Mouse (Mus musculus): ENCODE measurements around the gene Cul9. TPM values are rescaled to one million over a fixed set of nuclear protein-coding genes. Genes with fewer than 3 reads are reported as not detected.

Cul9 gene
- polyA plus RNA-seq, 1 experiment from 2014 or later, result 1.1 TPM

- DNase-seq (ENCODE audit: low spot score), result no peak
- Histone ChIP-seq H3K27me3 (replicated peaks; ENCODE audit: control insufficient read depth, insufficient read depth, low read length) (peaks cover 57% of the 10 kb centered on the region), H3K27ac (ENCODE audit: low read depth, low read length) (no peak overlapping the region), H3K4me1 (replicated peaks; ENCODE audit: control insufficient read depth, insufficient read depth, low read length) (peaks cover 3% of the 10 kb centered on the region; the same call in 1 of the 2 replicates), H3K4me3 (ENCODE audit: low read depth, low read length) (peak overlapping the region; percentile 27), H3K9ac (ENCODE audit: low read depth, low read length) (no peak overlapping the region), H3K9me3 (ENCODE audit: control insufficient read depth, low read length) (no peaks in the 10 kb centered on the region), H3K36me3 (ENCODE audit: control insufficient read depth, insufficient read depth, low read length) (no peaks in the 10 kb centered on the region), H3K4me2 (peak overlapping the region; percentile 65)
- WGBS, result under 1% methylated on average over 32 of the region's 32 CpGs
- ATAC-seq (replicated peaks; ENCODE audit: low FRiP score), result no peak
These were observed 85.5 kb downstream of the Cul9 start for GRCm38 (mm10) chr17:46460673-46461072.

DNA sequence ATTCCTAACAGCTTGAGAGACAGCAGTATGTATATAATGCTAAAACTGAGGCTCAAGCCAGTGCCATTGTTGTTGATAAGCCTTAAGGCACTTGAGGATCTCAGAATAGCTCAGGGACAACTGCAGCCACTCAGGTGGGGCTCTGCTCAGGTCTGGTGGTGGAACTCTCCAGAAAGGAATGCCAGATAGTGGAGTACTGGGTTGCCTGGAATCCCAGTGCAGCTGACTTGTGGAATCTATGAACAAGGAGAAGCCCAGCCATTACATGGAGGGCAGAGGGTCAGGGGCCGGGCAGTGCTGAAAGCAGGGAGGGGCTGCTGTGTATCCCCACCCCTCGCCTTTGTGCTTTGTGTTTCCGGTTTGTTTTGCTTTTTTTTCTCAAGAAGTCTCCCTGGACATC lies 87.7 kb downstream of the Cul9 start:
- Histone ChIP-seq H3K36me3 (ENCODE audit: control insufficient read depth, insufficient read depth, low read length) (no peaks in the 10 kb centered on the region), H3K27ac (ENCODE audit: low read depth, low read length) (no peak overlapping the region), H3K4me3 (ENCODE audit: low read depth, low read length) (no peak overlapping the region), H3K4me1 (replicated peaks; ENCODE audit: control insufficient read depth, insufficient read depth, low read length) (peaks cover 11% of the 10 kb centered on the region; the same call in 1 of the 2 replicates), H3K9ac (ENCODE audit: low read depth, low read length) (no peak overlapping the region), H3K4me2 (no peak overlapping the region), H3K9me3 (ENCODE audit: control insufficient read depth, low read length) (no peaks in the 10 kb centered on the region), H3K27me3 (replicated peaks; ENCODE audit: control insufficient read depth, insufficient read depth, low read length) (peaks cover 79% of the 10 kb centered on the region)
- DNase-seq (ENCODE audit: low spot score) (no peak), ATAC-seq (replicated peaks; ENCODE audit: low FRiP score) (no peak)
- 39% methylated on average over 3 of the region's 3 CpGs for WGBS

GRCm38 (mm10) chr17:46457791-46458190 lies 88.4 kb downstream of the Cul9 start:
- Histone ChIP-seq H3K4me1 (replicated peaks; ENCODE audit: control insufficient read depth, insufficient read depth, low read length) (peaks cover 15% of the 10 kb centered on the region; the same call in 1 of the 2 replicates), H3K27ac (ENCODE audit: low read depth, low read length) (no peak overlapping the region), H3K27me3 (replicated peaks; ENCODE audit: control insufficient read depth, insufficient read depth, low read length) (peaks cover 86% of the 10 kb centered on the region), H3K9me3 (ENCODE audit: control insufficient read depth, low read length) (no peaks in the 10 kb centered on the region), H3K9ac (ENCODE audit: low read depth, low read length) (no peak overlapping the region), H3K36me3 (ENCODE audit: control insufficient read depth, insufficient read depth, low read length) (no peaks in the 10 kb centered on the region), H3K4me3 (ENCODE audit: low read depth, low read length) (no peak overlapping the region), H3K4me2 (no peak overlapping the region)
- DNase-seq (ENCODE audit: low spot score) (no peak), ATAC-seq (replicated peaks; ENCODE audit: low FRiP score) (no peak; the same call in 1 of the 2 replicates)
- 6% methylated on average over 10 of the region's 10 CpGs for WGBS

GRCm38 (mm10) chr17:46455110-46455691 lies 91.0 kb downstream of the Cul9 start:
- H3K4me1 ChIP-seq (replicated peaks; ENCODE audit: control insufficient read depth, insufficient read depth, low read length), result peaks cover 13% of the 10 kb centered on the region; the same call in 1 of the 2 replicates
- ATAC-seq (replicated peaks; ENCODE audit: low FRiP score), result no peak
- 3% methylated on average over 33 of the region's 33 CpGs for WGBS
- H3K27me3 ChIP-seq (replicated peaks; ENCODE audit: control insufficient read depth, insufficient read depth, low read length), result peaks cover 84% of the 10 kb centered on the region
- H3K27ac ChIP-seq (ENCODE audit: low read depth, low read length), result no peak overlapping the region
- H3K4me2 ChIP-seq, result peak overlapping the region; percentile 70
- no peaks in the 10 kb centered on the region for H3K9me3 ChIP-seq (ENCODE audit: control insufficient read depth, low read length)
- no peak for DNase-seq (ENCODE audit: low spot score)
- no peak overlapping the region for H3K9ac ChIP-seq (ENCODE audit: low read depth, low read length)
- peak overlapping the region; percentile 37 for H3K4me3 ChIP-seq (ENCODE audit: low read depth, low read length)
- H3K36me3 ChIP-seq (ENCODE audit: control insufficient read depth, insufficient read depth, low read length), result no peaks in the 10 kb centered on the region

DNA sequence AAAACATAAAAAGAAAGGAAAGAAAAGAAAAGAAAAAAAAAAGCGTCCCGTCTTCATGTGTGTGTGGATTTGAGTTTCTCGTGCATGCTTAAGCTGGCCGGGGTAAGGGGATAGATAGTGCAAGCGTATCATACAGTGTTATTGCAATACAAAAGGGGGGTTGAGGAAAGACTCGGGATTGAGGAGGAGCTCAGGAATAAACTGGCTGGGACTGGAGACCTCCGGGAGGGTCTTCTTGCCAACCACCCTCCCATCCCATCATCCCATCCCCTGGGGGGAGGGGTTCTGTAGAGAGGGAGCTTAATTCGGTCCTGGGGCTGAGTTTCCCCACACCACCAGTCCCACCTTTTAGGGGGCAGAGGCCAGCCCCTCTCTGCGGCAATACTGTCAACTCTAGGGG lies 91.6 kb downstream of the Cul9 start:
- no peaks in the 10 kb centered on the region for H3K9me3 ChIP-seq (ENCODE audit: control insufficient read depth, low read length)
- no peak overlapping the region for H3K9ac ChIP-seq (ENCODE audit: low read depth, low read length)
- peak overlapping the region; percentile 70 for H3K4me2 ChIP-seq
- peaks cover 78% of the 10 kb centered on the region for H3K27me3 ChIP-seq (replicated peaks; ENCODE audit: control insufficient read depth, insufficient read depth, low read length)
- peak overlapping the region; percentile 37; the same call in 1 of the 2 replicates for H3K4me3 ChIP-seq (ENCODE audit: low read depth, low read length)
- no peaks in the 10 kb centered on the region for H3K36me3 ChIP-seq (ENCODE audit: control insufficient read depth, insufficient read depth, low read length)
- ATAC-seq (replicated peaks; ENCODE audit: low FRiP score), result no peak
- H3K27ac ChIP-seq (ENCODE audit: low read depth, low read length), result no peak overlapping the region
- no peak for DNase-seq (ENCODE audit: low spot score)
- 3% methylated on average over 9 of the region's 9 CpGs for WGBS
- H3K4me1 ChIP-seq (replicated peaks; ENCODE audit: control insufficient read depth, insufficient read depth, low read length), result peaks cover 13% of the 10 kb centered on the region; the same call in 1 of the 2 replicates

DNA sequence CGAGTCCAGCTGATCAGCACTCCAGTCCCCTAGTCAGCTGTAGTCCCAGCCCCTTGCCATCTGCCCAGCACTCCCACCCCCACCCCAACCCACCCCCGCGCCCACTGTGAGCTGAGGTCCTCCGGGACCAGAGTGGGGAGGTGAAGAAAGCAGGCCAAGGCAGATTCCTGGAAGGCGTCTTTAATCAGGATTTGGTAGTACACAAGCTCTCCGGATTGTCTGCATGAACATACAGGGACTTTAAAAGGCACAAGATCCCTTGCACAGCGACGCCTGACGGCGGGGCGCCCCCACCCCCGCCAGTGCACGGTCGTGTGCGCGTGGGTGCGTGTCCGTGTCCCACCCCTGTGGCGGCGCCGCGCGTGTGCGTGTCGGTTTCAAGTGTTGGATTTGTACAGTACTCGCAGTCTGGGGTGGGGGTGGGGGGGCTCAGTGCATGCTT lies 92.2 kb downstream of the Cul9 start:
- DNase-seq (ENCODE audit: low spot score), result no peak
- ATAC-seq (replicated peaks; ENCODE audit: low FRiP score), result no peak

GRCm38 (mm10) chr17:46453302-46453948 lies 92.8 kb downstream of the Cul9 start:
- no peak overlapping the region for H3K27ac ChIP-seq (ENCODE audit: low read depth, low read length)
- peaks cover 13% of the 10 kb centered on the region; the same call in 1 of the 2 replicates for H3K4me1 ChIP-seq (replicated peaks; ENCODE audit: control insufficient read depth, insufficient read depth, low read length)
- H3K4me3 ChIP-seq (ENCODE audit: low read depth, low read length), result no peak overlapping the region
- peaks cover 68% of the 10 kb centered on the region for H3K27me3 ChIP-seq (replicated peaks; ENCODE audit: control insufficient read depth, insufficient read depth, low read length)
- no peaks in the 10 kb centered on the region for H3K36me3 ChIP-seq (ENCODE audit: control insufficient read depth, insufficient read depth, low read length)
- DNase-seq (ENCODE audit: low spot score), result no peak
- no peaks in the 10 kb centered on the region for H3K9me3 ChIP-seq (ENCODE audit: control insufficient read depth, low read length)
- H3K4me2 ChIP-seq, result no peak overlapping the region
- WGBS, result 8% methylated on average over 13 of the region's 13 CpGs
- H3K9ac ChIP-seq (ENCODE audit: low read depth, low read length), result no peak overlapping the region
- ATAC-seq (replicated peaks; ENCODE audit: low FRiP score), result no peak

More for the DNA sequence above, 92.2 kb downstream of the Cul9 start:
- Histone ChIP-seq H3K27ac (ENCODE audit: low read depth, low read length) (no peak overlapping the region), H3K4me3 (ENCODE audit: low read depth, low read length) (0 out of 2 replicates have a peak overlapping the region, but pooled peaks have one; percentile 22), H3K36me3 (ENCODE audit: control insufficient read depth, insufficient read depth, low read length) (no peaks in the 10 kb centered on the region), H3K4me1 (replicated peaks; ENCODE audit: control insufficient read depth, insufficient read depth, low read length) (peaks cover 13% of the 10 kb centered on the region; the same call in 1 of the 2 replicates), H3K27me3 (replicated peaks; ENCODE audit: control insufficient read depth, insufficient read depth, low read length) (peaks cover 72% of the 10 kb centered on the region), H3K9me3 (ENCODE audit: control insufficient read depth, low read length) (no peaks in the 10 kb centered on the region), H3K4me2 (peak overlapping the region; percentile 70), H3K9ac (ENCODE audit: low read depth, low read length) (no peak overlapping the region)
- WGBS, result 5% methylated on average over 26 of the region's 26 CpGs

DNA sequence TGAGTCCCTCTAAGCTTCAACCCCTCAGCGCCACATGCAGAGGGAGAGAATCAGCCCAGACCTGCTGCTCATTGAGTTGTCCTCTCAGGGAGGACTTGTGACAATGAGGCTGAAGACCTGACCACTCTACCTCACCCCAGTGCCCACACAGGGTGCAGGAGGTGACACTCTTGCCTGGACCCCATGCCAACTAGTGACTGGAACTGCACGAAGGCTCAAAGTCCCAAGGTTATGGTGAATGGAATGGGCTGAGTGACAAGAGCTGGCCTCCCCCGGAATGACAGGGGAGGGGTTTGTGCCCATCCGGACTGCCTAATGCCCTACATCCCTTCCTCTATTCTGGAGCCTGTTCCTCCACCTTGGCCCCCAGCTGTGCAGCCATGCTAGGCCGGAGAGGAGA lies 93.5 kb downstream of the Cul9 start:
- ATAC-seq (replicated peaks; ENCODE audit: low FRiP score), result no peak
- DNase-seq (ENCODE audit: low spot score), result no peak
- Histone ChIP-seq H3K36me3 (ENCODE audit: control insufficient read depth, insufficient read depth, low read length) (no peaks in the 10 kb centered on the region), H3K4me2 (no peak overlapping the region), H3K27me3 (replicated peaks; ENCODE audit: control insufficient read depth, insufficient read depth, low read length) (peaks cover 61% of the 10 kb centered on the region), H3K4me3 (ENCODE audit: low read depth, low read length) (no peak overlapping the region), H3K4me1 (replicated peaks; ENCODE audit: control insufficient read depth, insufficient read depth, low read length) (peaks cover 13% of the 10 kb centered on the region; the same call in 1 of the 2 replicates), H3K9ac (ENCODE audit: low read depth, low read length) (no peak overlapping the region), H3K9me3 (ENCODE audit: control insufficient read depth, low read length) (no peaks in the 10 kb centered on the region), H3K27ac (ENCODE audit: low read depth, low read length) (no peak overlapping the region)
- 37% methylated on average over 5 of the region's 5 CpGs for WGBS
